Mouse (Mus musculus) liver, embryonic 12.5 days (tissue): ENCODE results near the gene Crybg3. TPM values are rescaled to one million over a fixed set of nuclear protein-coding genes. Genes with fewer than 3 reads are reported as not detected.

ENCODE experiments used
- ATAC-seq: fragments of 200-750 bp; cut with Nextera tagmentation; 2 replicates; pipeline ENCODE4 v1.8.0; 2017; ENCODE audit warnings: moderate number of reproducible peaks, mild to moderate bottlenecking, moderate library complexity
- H3K27ac ChIP-seq: fragments of 300-500 bp; sonication (generic); 2 replicates; pipeline ENCODE4 v1.5.1; 2016; ENCODE audit warnings: mild to moderate bottlenecking
- H3K27me3 ChIP-seq: fragments of 300-500 bp; sonication (generic); replicated peaks from 2 replicates; pipeline ENCODE4 v1.6.1; 2016; ENCODE audit warnings: mild to moderate bottlenecking, moderate library complexity
- H3K36me3 ChIP-seq: fragments of 300-500 bp; sonication (generic); 2 replicates; pipeline ENCODE4 v1.6.1; 2016; ENCODE audit warnings: mild to moderate bottlenecking, moderate library complexity
- H3K4me1 ChIP-seq: fragments of 300-500 bp; sonication (generic); 2 replicates; pipeline ENCODE4 v1.6.1; 2016
- H3K4me2 ChIP-seq: fragments of 300-500 bp; sonication (generic); 2 replicates; pipeline ENCODE4 v1.6.1; 2016; ENCODE audit warnings: mild to moderate bottlenecking, moderate library complexity
- H3K4me3 ChIP-seq: fragments of 300-500 bp; sonication (generic); 2 replicates; pipeline ENCODE4 v1.5.1; 2016; ENCODE audit warnings: mild to moderate bottlenecking, moderate library complexity
- H3K9ac ChIP-seq: fragments of 300-500 bp; sonication (generic); 2 replicates; pipeline ENCODE4 v1.6.1; 2016; ENCODE audit warnings: mild to moderate bottlenecking, moderate library complexity
- H3K9me3 ChIP-seq: fragments of 300-500 bp; sonication (generic); replicated peaks from 2 replicates; pipeline ENCODE4 v1.6.1; 2016; ENCODE audit warnings: mild to moderate bottlenecking, moderate library complexity
- WGBS: fragments of 180-500 bp; shearing (Covaris S2); methylation state at CpG from one replicate; pipeline ENCODE4 v1.1.7; 2016; ENCODE audit not compliant: insufficient replicate concordance; 5-methylcytosine and 5-hydroxymethylcytosine counted together
- polyA plus RNA-seq: library from polyadenylated mRNA; unstranded; fragments of >200 nt; fragmentation: Nextera tagmentation; extraction: Ambion mirVana; gene quantifications from 2 replicates; pipeline ENCODE4 v1.2.1, GENCODE M21; 2016

Crybg3 gene
- polyA plus RNA-seq, 1 experiment from 2014 or later: 2.4 TPM

GRCm38 (mm10) chr16:59570807-59571206 lies 30.0 kb downstream of the Crybg3 start:
- no peaks in the 10 kb centered on the region for H3K36me3 ChIP-seq
- WGBS: 82% methylated on average over 8 of the region's 8 CpGs
- no peak overlapping the region for H3K9ac ChIP-seq
- no peak overlapping the region for H3K27ac ChIP-seq
- no peak overlapping the region for H3K4me3 ChIP-seq
- H3K4me2 ChIP-seq: no peak overlapping the region
- no peaks in the 10 kb centered on the region for H3K27me3 ChIP-seq
- no peaks in the 10 kb centered on the region for H3K4me1 ChIP-seq
- H3K9me3 ChIP-seq: no peaks in the 10 kb centered on the region
- no peak for ATAC-seq

DNA sequence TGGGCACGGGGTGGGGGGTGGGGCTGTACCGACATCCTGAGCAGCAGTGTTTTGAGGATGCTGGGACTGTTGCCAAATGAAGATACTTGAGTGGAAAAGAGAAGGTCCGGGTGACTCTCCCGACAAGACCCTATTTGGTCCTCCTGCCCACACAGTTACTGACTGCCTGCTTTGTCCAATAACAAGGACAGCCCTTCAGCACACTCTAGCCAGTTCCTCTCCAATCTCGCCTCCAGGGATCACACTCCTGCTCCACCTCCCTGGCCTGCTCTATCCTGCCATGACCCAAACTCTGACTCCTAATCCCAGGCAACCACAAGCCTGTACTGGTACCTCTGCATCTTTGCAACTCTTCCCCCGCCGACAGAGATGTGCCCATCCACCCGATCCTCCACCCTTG lies 30.9 kb downstream of the Crybg3 start:
- Histone ChIP-seq H3K27me3 (no peaks in the 10 kb centered on the region), H3K9me3 (no peaks in the 10 kb centered on the region), H3K4me1 (no peaks in the 10 kb centered on the region), H3K9ac (no peak overlapping the region), H3K36me3 (peaks cover 4% of the 10 kb centered on the region; the same call in 1 of the 2 replicates), H3K4me3 (no peak overlapping the region), H3K4me2 (no peak overlapping the region), H3K27ac (no peak overlapping the region)
- ATAC-seq: no peak
- WGBS: 68% methylated on average over 8 of the region's 8 CpGs

DNA sequence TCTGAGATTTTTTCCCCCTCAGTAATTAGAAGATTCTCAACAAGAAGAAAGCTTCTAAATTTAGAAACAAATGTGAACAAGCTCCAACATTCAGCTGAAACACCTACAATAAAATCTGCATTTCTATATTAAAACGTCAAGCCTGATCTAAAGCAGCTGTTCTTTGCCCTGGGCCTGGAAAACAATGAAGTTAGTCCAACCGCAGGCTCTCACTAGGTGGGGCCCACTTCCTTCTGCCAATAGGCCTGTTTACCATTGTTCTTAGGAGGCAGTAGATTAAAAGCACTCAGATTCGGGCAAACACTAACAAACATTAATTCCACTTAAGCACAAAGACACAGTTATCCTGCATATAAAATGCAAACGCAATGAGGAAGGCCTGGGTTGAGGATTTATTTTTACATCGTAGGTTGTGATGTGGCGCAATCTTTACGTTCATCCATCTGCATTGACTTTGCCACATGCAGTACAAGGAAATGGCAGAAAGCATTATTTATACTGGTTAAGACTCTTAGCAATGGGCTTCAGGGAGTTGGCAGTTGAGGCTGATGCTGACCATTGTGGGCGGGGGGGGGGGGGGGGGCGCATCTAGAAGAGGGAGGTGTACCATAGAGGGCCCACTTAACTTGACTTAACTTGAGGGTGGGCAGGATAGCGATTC lies 32.9 kb downstream of the Crybg3 start:
- Histone ChIP-seq H3K9ac (no peak overlapping the region), H3K27me3 (no peaks in the 10 kb centered on the region), H3K9me3 (no peaks in the 10 kb centered on the region), H3K4me3 (no peak overlapping the region), H3K4me1 (no peaks in the 10 kb centered on the region), H3K36me3 (peaks cover 4% of the 10 kb centered on the region; the same call in 1 of the 2 replicates), H3K4me2 (no peak overlapping the region), H3K27ac (no peak overlapping the region)
- ATAC-seq: no peak
- 49% methylated on average over 9 of the region's 10 CpGs for WGBS

- Histone ChIP-seq H3K27me3 (no peaks in the 10 kb centered on the region), H3K36me3 (peaks cover 4% of the 10 kb centered on the region; the same call in 1 of the 2 replicates), H3K27ac (no peak overlapping the region), H3K4me3 (no peak overlapping the region), H3K4me1 (no peaks in the 10 kb centered on the region), H3K9me3 (no peaks in the 10 kb centered on the region), H3K9ac (no peak overlapping the region), H3K4me2 (no peak overlapping the region)
- 79% methylated on average over 4 of the region's 4 CpGs for WGBS
- ATAC-seq: no peak
These were observed 34.3 kb downstream of the Crybg3 start for GRCm38 (mm10) chr16:59566437-59566836.

DNA sequence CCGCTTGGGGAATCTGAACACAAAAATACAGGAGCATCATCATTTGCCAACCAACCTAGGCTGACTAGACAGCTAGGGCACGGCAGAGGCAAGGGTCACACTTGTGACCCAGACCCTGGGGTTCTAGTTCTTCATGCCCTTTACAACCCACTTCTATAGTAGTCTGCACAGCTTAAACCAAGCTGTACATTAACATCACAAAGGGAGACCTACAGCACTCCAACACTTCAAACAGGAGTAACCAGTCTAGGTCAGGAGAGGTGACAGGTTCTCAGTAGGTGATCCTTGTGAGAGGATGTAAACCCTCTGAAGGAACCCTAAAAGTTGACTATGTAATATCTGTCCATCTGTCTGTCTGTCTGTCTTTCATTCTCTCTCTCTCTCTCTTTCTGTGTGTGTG lies 35.1 kb downstream of the Crybg3 start:
- no peaks in the 10 kb centered on the region for H3K4me1 ChIP-seq
- no peaks in the 10 kb centered on the region for H3K27me3 ChIP-seq
- no peak overlapping the region for H3K9ac ChIP-seq
- no peak overlapping the region for H3K27ac ChIP-seq
- H3K4me3 ChIP-seq: no peak overlapping the region
- peaks cover 4% of the 10 kb centered on the region; the same call in 1 of the 2 replicates for H3K36me3 ChIP-seq
- 80% methylated on average over 2 of the region's 2 CpGs for WGBS
- H3K4me2 ChIP-seq: no peak overlapping the region
- ATAC-seq: no peak
- no peaks in the 10 kb centered on the region for H3K9me3 ChIP-seq

GRCm38 (mm10) chr16:59564025-59564424 lies 36.8 kb downstream of the Crybg3 start:
- no peak overlapping the region for H3K4me2 ChIP-seq
- no peak overlapping the region for H3K9ac ChIP-seq
- H3K36me3 ChIP-seq: peaks cover 4% of the 10 kb centered on the region; the same call in 1 of the 2 replicates
- H3K4me3 ChIP-seq: no peak overlapping the region
- ATAC-seq: no peak
- no peaks in the 10 kb centered on the region for H3K4me1 ChIP-seq
- H3K9me3 ChIP-seq: no peaks in the 10 kb centered on the region
- no peaks in the 10 kb centered on the region for H3K27me3 ChIP-seq
- no peak overlapping the region for H3K27ac ChIP-seq
- WGBS: 66% methylated on average over 5 of the region's 5 CpGs

- Histone ChIP-seq H3K9ac (no peak overlapping the region), H3K27ac (no peak overlapping the region), H3K27me3 (no peaks in the 10 kb centered on the region), H3K4me3 (no peak overlapping the region), H3K4me1 (no peaks in the 10 kb centered on the region), H3K36me3 (no peaks in the 10 kb centered on the region), H3K4me2 (no peak overlapping the region), H3K9me3 (no peaks in the 10 kb centered on the region)
- ATAC-seq: no peak
- WGBS: 69% methylated on average over 22 of the region's 22 CpGs
These were observed 41.2 kb downstream of the Crybg3 start for GRCm38 (mm10) chr16:59559300-59560200.

DNA sequence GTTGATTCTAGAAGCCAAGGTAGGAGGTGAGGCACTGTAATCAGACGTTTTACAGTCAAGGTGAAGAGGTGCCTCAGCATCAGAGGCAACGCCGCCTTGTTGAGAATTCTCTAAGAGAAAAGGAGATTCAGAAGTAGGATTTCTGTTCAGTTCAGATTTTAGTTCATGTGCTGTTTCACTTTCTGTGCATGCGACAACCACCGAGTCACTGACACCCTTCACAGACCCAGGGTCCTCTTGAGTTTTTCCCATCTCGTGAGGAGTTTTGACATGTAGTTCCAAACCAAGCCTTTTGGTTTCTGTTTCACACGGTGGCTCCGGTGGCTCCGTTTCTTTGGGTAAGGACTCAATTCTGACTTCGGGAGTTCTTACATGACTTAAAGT lies 41.9 kb downstream of the Crybg3 start:
- Histone ChIP-seq H3K27ac (no peak overlapping the region), H3K36me3 (no peaks in the 10 kb centered on the region), H3K4me3 (no peak overlapping the region), H3K4me1 (no peaks in the 10 kb centered on the region), H3K9me3 (no peaks in the 10 kb centered on the region), H3K27me3 (no peaks in the 10 kb centered on the region), H3K4me2 (no peak overlapping the region), H3K9ac (no peak overlapping the region)
- no peak for ATAC-seq
- 79% methylated on average over 10 of the region's 10 CpGs for WGBS

DNA sequence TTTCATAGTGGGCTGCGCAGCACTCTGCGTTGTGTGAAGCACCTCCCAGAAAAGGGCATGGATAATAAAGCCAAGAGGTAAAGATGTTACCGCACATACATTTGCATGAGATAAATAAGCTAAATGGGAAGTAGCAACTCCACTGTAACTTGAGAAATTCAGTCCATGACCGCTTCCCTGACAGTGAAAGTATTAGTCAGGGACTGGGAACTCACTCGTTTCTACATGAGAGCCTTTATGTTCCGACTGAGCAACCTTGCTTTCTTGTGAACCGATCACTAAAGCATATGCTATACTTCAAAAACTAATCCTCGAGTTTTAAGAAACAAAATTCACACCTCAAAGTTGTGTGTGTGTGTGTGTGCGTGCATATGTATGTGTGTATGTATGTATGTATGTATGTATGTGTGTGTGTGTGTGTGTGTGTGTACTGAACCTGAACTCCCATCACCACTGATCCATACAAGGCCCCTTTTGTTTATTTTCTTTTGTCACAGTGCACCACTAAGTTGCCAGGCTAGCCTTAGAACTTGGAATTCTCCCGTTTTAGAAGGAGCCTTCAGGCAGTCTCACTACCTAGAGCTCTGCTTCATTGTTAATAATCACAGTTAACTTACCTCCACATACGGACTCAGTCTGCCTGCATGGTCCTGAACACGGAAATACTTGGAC lies 47.2 kb downstream of the Crybg3 start:
- ATAC-seq: no peak
- Histone ChIP-seq H3K4me2 (no peak overlapping the region), H3K27me3 (no peaks in the 10 kb centered on the region), H3K27ac (no peak overlapping the region), H3K9ac (no peak overlapping the region), H3K36me3 (no peaks in the 10 kb centered on the region), H3K4me3 (no peak overlapping the region), H3K9me3 (peaks cover 4% of the 10 kb centered on the region), H3K4me1 (no peaks in the 10 kb centered on the region)
- 67% methylated on average over 12 of the region's 12 CpGs for WGBS

DNA sequence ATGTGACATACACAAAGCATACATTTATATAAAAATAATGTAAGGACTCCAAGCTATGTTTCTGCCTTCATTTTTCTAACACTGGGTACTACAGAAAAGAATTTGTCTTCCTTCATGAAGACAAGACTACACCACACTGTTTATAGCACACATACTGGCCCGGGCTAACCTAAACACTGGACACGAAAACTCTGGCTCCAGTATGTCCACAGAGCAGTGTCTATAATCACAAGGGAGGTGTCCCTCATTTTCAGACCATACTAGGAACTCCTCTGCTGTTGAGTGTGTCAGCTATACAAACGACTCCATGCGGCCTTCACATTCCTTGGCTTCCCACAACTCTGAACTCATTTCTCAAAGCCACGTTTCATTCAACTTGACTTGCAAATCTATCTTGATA lies 49.3 kb downstream of the Crybg3 start:
- Histone ChIP-seq H3K9ac (no peak overlapping the region), H3K27me3 (no peaks in the 10 kb centered on the region), H3K36me3 (no peaks in the 10 kb centered on the region), H3K27ac (no peak overlapping the region), H3K4me2 (no peak overlapping the region), H3K4me3 (no peak overlapping the region), H3K4me1 (no peaks in the 10 kb centered on the region), H3K9me3 (peaks cover 4% of the 10 kb centered on the region)
- WGBS: 73% methylated on average over 5 of the region's 5 CpGs
- ATAC-seq: no peak

- no peak overlapping the region for H3K9ac ChIP-seq
These were observed 51.1 kb downstream of the Crybg3 start for GRCm38 (mm10) chr16:59549631-59550030.

GRCm38 (mm10) chr16:59548582-59548947 lies 52.2 kb downstream of the Crybg3 start:
- Histone ChIP-seq H3K9me3 (peaks cover 4% of the 10 kb centered on the region), H3K4me2 (no peak overlapping the region), H3K27me3 (no peaks in the 10 kb centered on the region), H3K36me3 (no peaks in the 10 kb centered on the region), H3K9ac (no peak overlapping the region), H3K4me3 (no peak overlapping the region), H3K27ac (no peak overlapping the region), H3K4me1 (no peaks in the 10 kb centered on the region)
- ATAC-seq: no peak
- 79% methylated on average over 4 of the region's 4 CpGs for WGBS

More at GRCm38 (mm10) chr16:59549631-59550030, 51.1 kb downstream of the Crybg3 start:
- H3K9me3 ChIP-seq: peaks cover 4% of the 10 kb centered on the region
- 80% methylated on average over 15 of the region's 15 CpGs for WGBS
- no peak for ATAC-seq
- no peaks in the 10 kb centered on the region for H3K4me1 ChIP-seq
- H3K27ac ChIP-seq: no peak overlapping the region
- no peak overlapping the region for H3K4me3 ChIP-seq
- no peaks in the 10 kb centered on the region for H3K27me3 ChIP-seq
- H3K4me2 ChIP-seq: no peak overlapping the region
- no peaks in the 10 kb centered on the region for H3K36me3 ChIP-seq
